Mouse (Mus musculus): ENCODE measurements around the gene Olfr799.

GRCm38 (mm10) chr10:129651763-129652162 lies 14.5 kb downstream of the Olfr799 start:
- TF ChIP-seq CTCF (conservative IDR thresholded peaks at IDR 0.05; ENCODE audit: low read length) (no peak), POU5F1 (IDR thresholded peaks at IDR 0.05; ENCODE audit: borderline replicate concordance, low read length) (no peak), NANOG (IDR thresholded peaks at IDR 0.05; ENCODE audit: borderline replicate concordance, low read length) (no peak)

Data from E14TG2a.4 (cell line).